ENCODE assay signal across 18 mouse cellular contexts in genomic region chr9:117180658-117181057, GRCm38 (mm10).
DNase-seq lines count a peak whose midpoint lies in the region; ATAC-seq and TF ChIP-seq lines count a peak whose summit lies in the region.
"Had no signal": no experiment of that assay in that cellular context is flagged by ENCODE, and none has a peak within 500 bp of the region (broad histone marks: within the 10 kb centered on the region; RNA-seq: fewer than 3 reads in every experiment).

No protein-coding gene starts in this region.

- ATAC-seq in embryonic facial prominence, embryonic 13.5 days (ENCODE audit: insufficient number of reproducible peaks, insufficient read depth, low FRiP score, low TSS enrichment, low read depth) = no peak
- ATAC-seq: forebrain, embryonic 14.5 days; forebrain, embryonic 16.5 days had no signal

- no peak overlapping the region for H3K4me3 ChIP-seq in heart, adult 2 months
- H3K4me3 ChIP-seq in embryonic facial prominence, embryonic 13.5 days = no peak overlapping the region
- H3K4me3 ChIP-seq: erythroblast, embryonic 14.5 days; forebrain, embryonic 10.5 days; forebrain, embryonic 12.5 days had no signal

- TF ChIP-seq EP300 in heart, adult 2 months (IDR thresholded peaks at IDR 0.05; ENCODE audit: insufficient read depth, low read depth, low read length) = no peak

- H3K27ac ChIP-seq in heart, adult 2 months = no peak overlapping the region
- H3K27ac ChIP-seq in embryonic facial prominence, embryonic 13.5 days = no peak overlapping the region
- H3K27ac ChIP-seq: forebrain, embryonic 10.5 days; forebrain, embryonic 12.5 days had no signal

- no peak overlapping the region for H3K4me2 ChIP-seq in embryonic facial prominence, embryonic 13.5 days
- H3K4me2 ChIP-seq: forebrain, embryonic 12.5 days had no signal

- no peaks in the 10 kb centered on the region for H3K9me3 ChIP-seq in embryonic facial prominence, embryonic 13.5 days
- H3K9me3 ChIP-seq: forebrain, embryonic 10.5 days; forebrain, embryonic 12.5 days had no signal

- no peaks in the 10 kb centered on the region for H3K27me3 ChIP-seq in heart, adult 2 months (ENCODE audit: control insufficient read depth, insufficient read depth, low read length)
- no peaks in the 10 kb centered on the region for H3K27me3 ChIP-seq in embryonic facial prominence, embryonic 13.5 days
- H3K27me3 ChIP-seq: forebrain, embryonic 12.5 days had no signal

- peaks cover 6% of the 10 kb centered on the region for H3K36me3 ChIP-seq in heart, adult 2 months (ENCODE audit: control insufficient read depth, insufficient read depth, low read length)
- no peaks in the 10 kb centered on the region for H3K36me3 ChIP-seq in embryonic facial prominence, embryonic 13.5 days
- H3K36me3 ChIP-seq: forebrain, embryonic 10.5 days; forebrain, embryonic 12.5 days had no signal

- TF ChIP-seq POLR2A in heart, adult 2 months (IDR thresholded peaks at IDR 0.05; ENCODE audit: insufficient read depth, low read depth, low read length) = no peak

- peak; percentile 51 for DNase-seq in heart, adult 11 months
- DNase-seq in heart, adult 2 months = no peak
- DNase-seq in kidney, adult 8-10 months = no peak
- no peak for DNase-seq in adrenal gland, adult (ENCODE audit: inconsistent age in 2 of 2, low spot score in 1 of 2)
- DNase-seq: adrenal gland, adult 8-10 months; adrenal gland, postnatal 14 days; adrenal gland, postnatal 36 days; cerebellum, adult 11-12 months; cerebellum, adult 2 months; cerebellum, adult 9-10 months; cerebellum, postnatal 10 days; cerebellum, postnatal 25 days had no signal

- H3K79me2 ChIP-seq in heart, adult 2 months (replicated peaks; ENCODE audit: control insufficient read depth, insufficient read depth, low read length) = no peaks in the 10 kb centered on the region; the same call in 1 of the 2 replicates

- WGBS in heart, adult 2 months = 90% methylated on average over 7 of the region's 7 CpGs
- WGBS in embryonic facial prominence, embryonic 13.5 days = 26% methylated on average over 7 of the region's 7 CpGs

- intact Hi-C loops in heart, adult 2 months (cut with DNase I) = no loop called here

- H3K4me1 ChIP-seq in heart, adult 2 months (ENCODE audit: control insufficient read depth, insufficient read depth, low read length) = peaks cover 5% of the 10 kb centered on the region
- peaks cover 47% of the 10 kb centered on the region for H3K4me1 ChIP-seq in embryonic facial prominence, embryonic 13.5 days

- no peak overlapping the region for H3K9ac ChIP-seq in heart, adult 2 months (ENCODE audit: low read depth, low read length)
- H3K9ac ChIP-seq in embryonic facial prominence, embryonic 13.5 days = 0 out of 2 replicates have a peak overlapping the region, but pooled peaks have one; percentile 12
- H3K9ac ChIP-seq: forebrain, embryonic 12.5 days had no signal

- TF ChIP-seq CTCF in heart, adult 2 months (IDR thresholded peaks at IDR 0.05) = no peak
